Mouse (Mus musculus) induced T-regulatory cell, adult 2 months (primary cell): ENCODE data around the gene Lrig1.

ENCODE experiments used
- DNase-seq: peaks from one replicate; pipeline ENCODE4 v3.0.0-alpha.2; 2012; ENCODE audit warnings: low read depth

The Lrig1 gene

DNA sequence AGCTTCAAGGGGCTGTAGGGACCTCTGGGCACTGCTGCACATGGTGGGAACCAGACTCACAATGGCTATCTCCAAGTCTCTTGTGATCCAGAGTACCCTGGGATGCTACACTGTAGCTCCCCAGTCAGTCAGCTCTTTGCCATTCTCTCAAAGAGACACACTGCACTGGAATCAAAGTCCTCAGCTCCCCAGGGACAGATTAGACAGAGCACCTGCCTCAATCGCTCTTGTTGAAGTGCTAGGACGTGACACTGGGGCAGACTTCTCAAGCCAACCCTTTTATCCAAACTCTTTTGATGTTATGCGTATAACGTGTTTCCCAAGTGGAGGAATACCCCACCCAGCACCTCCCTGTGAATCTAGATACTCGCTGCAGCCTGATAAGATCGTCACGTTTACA, 23.7 kb downstream of the Lrig1 start:
- DNase-seq: no peak

DNA sequence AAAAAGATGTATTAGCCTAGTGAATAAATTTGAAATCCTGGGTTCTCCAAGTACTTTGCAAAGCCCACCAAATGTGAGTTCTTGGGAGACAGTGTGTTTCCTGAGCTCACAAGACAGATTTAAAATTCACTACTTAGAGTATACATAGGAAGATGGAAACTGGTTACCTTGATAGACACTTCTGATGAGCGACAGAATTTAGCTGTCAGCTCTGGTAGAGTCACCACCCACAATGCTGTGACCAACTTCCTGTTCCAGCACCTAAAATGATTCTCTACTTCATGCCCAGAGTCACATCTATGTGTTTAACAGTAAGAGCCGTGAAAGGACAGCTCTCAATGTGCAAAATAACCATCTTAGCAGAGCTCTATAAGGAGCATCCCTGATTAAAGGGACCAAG, 27.5 kb downstream of the Lrig1 start:
- DNase-seq: peak; percentile 72

DNA sequence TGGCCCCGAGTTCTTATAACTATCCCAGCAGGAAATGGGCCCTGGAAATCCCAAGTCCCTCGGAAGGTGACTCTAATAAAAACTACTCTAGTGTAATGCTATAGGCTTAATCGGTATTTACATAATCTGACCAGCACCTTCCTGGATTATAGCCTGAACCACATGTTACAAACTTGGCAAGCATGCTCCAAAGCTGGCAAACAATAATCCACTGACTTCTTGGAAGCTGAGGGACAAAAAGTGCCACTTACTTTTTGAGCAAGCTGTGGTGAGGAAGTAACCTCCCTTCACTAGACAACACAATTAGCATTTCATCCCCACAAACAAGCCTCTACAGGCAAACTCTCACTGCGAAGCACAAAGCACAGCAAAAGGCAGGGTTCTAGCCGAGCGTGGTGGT, 30.6 kb downstream of the Lrig1 start:
- DNase-seq: no peak

DNA sequence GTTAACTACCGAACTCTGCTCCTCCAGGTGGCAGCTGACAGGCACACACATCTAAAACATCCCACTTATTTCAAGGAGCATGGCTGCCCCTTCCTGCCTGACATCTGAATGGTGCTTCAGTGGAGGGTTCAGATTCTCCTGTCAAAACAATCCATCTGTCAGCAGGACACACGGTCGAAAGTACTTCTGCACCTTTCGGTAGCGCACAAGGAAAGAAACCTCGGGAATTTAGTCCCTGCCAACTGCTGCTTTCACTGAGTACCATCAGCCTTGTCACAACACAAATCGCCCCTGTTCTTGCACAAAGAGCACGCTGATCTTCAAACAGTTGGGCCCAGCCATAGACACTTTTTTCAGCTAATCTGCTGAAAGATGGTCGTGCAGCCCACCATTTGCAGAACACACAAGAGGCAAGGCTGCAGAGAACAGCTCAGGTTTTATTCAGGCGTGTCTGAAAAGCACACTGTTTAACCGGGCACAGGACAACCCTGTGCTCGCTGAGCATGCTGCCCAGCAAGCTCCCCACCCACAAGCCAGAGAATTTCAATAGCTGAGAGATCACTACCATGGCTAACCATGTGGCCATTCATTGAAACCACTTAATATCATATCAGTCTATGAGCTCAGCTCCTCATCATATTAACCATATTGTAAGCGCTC, 31.6 kb downstream of the Lrig1 start:
- DNase-seq: peak; percentile 7

DNA sequence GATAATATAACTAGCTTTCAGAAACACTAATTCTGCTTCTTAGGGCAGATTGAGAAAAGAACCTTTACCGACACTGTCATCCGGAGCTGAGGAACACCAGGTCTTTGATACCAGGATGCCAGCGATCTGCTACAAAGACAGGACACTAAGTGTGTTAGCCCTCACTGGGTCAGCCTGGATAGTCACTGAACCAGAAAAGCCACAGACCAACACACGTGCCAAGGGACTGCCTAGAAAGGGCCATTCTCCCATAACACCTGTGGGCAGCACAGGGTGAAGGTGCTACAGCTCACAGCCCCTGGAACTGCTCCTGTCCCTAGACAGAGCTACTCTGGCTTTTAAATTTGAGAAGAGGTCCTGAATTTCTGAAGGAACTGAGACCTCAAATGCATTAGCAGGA, 32.8 kb downstream of the Lrig1 start:
- no peak for DNase-seq

DNA sequence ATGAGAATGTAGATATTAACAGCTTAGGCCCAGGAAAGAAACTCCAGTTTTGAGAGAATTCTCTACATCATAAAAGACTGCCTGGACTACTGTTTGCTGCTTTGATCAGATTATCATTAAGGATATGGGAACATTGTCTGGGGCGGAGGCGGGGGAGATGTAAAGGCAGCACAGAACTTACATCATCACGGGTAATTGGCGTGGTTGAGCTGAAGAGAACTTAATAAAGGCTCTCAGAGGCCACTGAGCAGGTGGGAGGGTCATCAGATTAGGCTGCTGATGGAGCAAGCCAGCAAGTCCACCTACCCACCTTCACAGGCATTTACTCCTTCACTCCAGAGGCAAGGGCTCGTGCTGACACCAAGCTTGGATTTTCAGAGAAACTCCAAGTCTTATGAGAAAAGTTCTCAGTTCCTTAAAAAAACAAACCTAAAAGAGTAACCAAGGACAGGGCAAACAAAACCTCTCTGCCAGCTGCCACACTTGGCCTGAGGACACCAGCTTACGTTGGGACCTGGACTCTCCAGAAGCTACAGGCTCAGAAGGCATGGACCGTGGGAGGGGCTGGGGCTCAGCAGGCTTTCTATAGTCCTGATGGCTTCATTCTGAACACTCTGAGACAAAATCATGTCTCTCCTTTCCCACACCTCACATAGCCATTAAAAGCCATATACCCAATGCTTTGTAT, 33.4 kb downstream of the Lrig1 start:
- DNase-seq: peak; percentile 10

DNA sequence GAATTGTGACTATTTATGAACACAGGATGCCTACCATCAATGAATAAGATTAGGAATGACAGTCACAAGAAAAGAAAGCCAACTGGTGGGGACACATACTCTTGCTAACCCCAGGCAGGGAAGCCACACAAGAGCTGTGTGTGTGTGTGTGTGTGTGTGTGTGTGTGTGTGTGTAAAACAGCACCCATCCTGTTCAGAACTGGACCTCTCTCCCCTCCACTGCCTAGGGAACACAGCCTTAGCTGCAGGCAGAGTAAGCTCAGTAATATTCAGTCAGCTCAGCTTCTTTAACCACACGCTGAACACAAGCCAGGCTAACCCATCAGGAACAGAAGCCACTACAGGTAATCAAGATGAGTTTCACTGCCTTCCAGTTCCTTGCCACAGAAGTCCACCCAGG, 34.3 kb downstream of the Lrig1 start:
- DNase-seq: no peak

DNA sequence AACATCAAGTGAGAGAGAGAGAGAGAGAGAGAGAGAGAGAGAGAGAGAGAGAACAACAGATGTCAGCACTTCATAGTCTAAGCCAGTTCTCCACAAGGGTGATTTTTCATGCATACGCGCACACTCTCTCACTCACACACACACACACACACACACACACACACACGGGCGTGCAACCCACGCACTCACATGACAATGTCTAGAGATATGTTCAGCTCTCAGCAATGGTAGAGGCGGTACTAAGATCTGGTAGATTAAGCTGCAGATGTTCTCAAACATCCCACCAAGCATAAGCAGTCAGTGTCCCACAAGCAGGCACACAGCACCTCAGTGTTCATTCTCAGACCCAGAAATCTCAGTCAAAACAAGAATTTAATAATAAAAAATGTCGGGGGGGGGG, 34.7 kb downstream of the Lrig1 start:
- DNase-seq: peak; percentile 80

DNA sequence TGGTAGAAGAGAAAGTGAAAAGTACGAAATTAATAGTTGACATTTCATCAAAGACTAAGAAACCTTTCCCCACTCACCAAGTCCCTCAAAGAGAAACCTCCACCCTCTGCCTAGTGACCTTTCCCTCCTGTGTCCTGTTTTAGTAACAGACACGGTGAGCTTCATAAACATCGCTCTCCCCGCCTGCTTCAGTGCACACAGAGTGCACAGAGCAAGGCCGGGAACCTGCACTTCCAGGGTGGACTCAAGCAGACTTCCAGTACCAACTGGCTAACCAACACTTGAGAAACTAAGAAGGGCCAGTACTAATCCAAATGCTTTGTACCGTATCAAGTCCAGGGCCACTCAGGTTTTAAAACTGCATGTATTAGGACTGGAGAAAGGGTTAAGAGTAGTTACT, 36.0 kb downstream of the Lrig1 start:
- peak; percentile 55 for DNase-seq

DNA sequence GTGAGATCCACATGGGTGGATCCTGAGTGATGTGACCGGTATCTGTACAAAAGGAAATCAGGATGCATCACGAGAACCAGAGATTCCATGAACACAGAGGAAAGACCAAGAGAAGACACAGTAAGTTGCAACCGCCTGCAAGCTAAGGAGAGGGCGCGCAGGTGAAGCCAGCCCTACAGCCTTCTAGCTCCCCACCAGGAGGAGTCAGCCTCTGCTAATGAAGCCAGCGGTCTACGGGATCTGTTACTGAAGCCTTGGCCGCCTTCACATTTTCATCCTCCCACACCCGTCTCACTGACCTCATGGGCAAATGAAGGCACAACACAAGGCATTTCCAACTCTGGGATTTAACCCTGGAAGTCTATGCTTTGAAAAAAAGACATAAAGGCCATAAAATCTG, 38.0 kb downstream of the Lrig1 start:
- DNase-seq: no peak

DNA sequence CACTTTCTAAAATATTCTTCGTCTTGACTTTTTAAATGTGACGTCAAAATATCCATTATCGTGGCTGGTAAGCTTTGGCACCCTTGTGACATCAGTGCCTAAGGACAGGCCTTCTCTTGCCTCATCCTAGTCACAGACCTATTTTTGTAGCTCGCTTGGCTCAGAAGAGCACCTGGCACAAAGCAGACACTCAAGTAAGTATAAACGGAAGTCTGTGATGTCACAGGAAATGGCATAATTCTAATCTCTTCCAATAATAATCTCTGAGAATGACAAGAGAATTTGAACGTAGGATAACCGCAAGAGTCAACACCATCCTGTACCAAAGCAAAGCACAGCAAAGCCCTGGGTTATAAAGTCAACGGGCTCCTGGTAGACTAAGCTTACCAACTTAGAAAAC, 38.6 kb downstream of the Lrig1 start:
- DNase-seq: peak; percentile 90

DNA sequence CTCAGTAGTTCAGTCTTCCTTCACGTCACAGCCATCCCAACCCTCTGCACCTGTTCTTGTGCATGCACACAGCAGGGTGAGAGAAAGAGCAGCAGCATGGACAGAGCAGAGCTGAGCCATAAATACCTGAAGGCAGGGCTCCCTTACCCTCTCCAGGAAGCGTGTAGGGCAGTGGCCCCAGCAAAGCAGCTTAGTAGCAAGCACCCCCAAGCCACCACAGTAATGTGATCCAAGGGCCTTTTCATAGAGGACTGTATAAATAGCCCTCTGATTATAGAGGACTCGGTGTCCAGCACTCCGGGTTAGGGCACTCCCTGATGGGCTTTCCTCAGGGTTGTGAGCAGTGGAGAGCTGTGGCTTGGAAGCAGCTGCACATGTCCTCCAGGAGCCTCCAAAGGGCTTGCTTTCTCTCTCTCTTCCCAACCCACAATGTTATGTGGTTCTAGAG, 40.0 kb downstream of the Lrig1 start:
- DNase-seq: no peak

DNA sequence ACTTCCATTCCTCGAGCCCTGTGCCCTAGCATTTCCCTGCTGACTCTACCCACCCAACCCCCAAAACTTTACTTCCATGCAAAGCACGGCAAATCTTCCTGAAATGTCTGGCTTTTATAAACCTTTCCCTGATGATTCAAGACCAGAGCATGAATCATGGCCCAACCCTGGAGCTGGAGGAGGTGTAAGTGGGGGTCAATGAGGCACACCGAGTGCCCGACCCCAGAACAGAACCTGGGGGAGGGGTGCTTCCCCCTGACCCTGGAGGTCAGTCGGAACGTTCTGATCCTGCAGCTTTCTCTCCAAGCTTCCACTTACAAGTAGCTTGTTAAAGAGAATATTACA, 41.9 kb downstream of the Lrig1 start:
- DNase-seq: no peak

DNA sequence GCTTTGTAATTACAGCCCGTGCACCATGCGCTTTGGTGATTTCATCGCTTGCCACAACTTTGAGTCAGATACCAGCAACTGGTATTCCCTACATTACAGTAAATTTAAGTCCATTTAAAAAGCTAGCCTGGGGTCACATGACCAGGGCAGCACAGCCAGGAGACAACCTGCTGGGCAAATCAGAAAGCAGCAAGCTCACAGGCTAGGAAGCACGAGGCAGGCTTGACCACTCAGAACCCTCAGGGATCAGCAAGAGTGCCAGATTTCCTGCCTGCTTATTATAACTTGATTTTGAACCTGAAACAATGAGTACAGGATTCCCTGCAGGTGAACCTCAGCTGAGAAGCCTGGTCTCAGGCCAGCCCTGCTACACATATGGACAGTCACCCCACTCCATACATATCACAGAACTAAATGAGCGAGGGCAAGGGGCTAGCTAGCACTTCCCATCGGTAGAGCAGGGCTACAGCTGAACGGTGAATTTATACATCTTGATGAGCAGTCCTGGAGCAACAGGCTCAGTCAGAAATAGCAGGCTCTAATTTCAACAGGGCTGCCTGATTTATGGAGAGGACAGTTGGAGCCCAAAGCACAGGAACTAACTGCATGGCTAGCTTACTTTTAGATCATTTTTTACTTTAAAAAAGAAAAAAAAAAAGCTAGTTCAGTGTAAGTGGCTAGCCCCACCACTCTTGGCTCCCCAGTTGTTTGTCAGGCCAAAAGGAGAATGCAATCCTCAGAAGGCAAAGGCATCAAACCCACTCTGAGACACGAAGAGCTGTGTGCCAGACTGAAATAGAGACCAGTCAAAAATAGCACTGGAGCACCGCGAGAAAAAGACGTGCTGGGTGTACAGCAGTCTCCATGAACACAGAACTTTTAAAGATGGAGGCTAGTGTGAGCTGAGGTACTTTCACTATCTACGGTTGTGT, 42.5 kb downstream of the Lrig1 start:
- DNase-seq: no peak

DNA sequence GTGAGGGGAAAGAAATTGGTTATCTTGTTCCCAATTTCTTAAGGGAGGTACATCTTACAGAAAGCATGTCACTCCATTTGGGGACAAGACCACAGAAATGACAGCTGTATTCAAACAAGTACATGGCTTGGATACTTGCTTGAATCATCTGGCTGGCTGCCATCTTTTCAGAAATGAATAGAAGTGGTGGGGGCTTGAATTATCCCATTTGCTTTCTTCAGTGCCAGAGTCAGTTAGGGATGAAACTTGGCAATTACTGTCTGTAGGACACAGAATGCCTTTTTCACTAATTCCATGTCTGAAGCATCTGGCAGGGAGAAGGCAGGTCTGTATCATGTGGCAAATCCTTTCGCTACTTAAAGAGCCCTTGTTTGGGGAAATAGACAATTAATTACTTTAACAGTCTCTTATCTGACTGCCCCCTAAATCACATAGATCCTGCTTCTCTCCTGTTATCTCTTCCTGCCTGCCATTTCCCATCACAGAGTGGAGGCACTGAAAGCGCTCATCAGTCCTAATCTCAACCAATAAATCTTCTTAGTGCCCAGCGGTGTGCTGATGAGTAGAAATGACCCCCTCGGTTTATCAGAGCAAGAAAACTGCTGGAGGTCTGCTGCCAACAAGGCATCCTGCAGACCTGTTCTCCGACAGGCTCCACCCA, 44.0 kb downstream of the Lrig1 start:
- no peak for DNase-seq

DNA sequence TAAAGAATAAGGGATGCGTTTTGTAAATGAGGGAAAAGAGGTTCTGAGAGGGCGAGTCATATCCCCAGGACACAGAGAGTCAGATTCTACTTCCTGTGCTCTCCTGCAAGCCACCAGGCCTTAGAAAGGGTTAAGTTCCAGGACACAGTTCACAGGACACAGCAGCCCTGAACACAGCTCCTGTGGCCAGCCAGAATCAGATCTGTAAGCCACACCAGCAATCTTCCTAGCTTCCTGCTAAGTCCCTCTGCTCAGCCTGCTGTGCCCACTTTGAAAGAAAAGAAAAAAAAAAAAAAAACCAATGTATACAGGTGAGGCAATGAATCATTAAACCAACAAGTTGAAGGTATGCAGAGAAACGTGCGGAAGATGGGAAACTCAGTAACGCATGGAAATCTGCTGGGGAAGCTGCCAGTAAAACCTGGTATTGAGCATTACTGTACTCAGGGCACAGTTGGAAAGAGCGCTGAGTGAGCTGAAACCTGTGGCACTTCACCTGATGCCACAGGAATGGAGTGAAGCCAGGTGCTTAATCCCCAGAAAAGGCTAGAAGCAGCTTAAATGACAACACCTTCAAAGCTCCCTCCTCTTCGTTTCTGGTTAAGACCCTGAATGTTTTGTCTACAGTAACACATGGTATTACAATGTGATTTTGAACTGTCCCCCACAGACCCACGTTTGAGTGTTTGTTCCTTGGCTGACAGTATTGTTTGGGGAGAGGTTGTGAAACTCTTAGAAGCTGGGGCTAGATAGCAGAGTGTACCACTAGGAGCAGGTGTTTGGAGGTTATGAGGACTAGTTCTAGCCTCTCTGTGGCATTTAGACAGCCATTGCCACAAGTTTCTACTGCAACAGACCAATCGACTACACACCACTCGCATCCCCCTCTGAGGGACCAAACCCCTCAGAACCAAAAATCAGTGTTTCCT, 46.3 kb downstream of the Lrig1 start:
- DNase-seq: no peak

DNA sequence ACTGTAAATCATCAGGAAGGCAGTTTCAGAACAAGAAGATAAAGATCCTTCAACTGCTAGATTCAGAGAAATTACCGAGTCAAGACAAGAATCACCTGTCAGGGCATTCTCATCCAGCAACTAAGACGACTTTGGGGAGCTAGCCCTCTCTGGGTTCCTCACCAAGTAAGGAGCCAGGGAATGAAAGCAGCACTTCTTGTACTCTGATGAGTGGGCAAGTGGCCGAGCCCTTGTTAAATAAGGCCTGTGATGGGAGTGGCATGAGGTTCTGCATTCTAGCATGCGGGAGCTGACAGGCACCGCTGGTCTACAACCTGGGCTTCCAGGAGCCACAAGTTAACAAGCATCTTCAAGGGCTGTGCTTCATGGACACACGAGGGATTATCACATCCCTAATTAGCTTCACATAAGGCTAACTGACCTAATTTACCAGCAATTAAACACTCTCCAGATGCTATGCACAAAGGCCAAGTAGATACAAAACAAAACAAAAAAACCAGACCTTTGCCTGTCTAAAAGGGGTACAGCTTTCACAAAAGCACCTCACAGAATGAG, 47.2 kb downstream of the Lrig1 start:
- no peak for DNase-seq

DNA sequence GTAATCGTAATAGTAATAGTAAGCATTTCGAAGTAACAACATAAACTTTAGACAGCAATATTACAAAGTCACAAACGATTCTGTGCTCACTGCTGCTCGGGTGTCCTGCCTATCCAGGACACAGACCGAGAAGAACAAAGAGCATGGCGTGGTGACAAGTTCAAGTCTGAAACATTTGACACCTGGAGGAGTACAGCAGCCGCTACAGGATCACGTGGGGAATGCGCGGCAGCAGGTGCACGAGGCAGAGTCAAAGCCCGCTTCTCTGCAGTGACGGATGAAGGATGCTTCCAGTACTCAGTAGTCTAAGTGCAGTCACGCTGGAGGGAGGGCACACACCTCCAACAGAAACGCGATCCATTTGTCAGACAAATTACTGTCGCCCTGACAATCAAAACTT, 48.4 kb downstream of the Lrig1 start:
- DNase-seq: no peak

DNA sequence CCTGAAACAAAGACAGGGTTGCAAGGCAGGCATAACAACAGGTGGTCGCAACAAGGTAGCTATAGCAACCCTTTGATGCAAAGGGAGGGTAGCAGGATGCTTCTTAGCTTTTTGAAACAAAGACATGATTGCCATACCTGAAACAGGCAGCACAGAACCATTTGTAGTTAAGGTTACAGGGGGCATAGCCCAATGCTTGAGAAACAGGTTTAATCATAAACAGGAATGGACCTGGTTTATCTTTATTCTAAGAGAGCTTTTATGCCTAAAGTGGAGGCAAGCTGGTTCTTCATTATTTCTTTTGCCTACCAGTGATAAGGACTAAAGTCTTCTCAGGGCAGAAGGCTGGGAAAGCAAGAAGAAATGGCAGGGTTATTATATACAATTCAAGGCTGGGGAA, 50.3 kb downstream of the Lrig1 start:
- DNase-seq: no peak

DNA sequence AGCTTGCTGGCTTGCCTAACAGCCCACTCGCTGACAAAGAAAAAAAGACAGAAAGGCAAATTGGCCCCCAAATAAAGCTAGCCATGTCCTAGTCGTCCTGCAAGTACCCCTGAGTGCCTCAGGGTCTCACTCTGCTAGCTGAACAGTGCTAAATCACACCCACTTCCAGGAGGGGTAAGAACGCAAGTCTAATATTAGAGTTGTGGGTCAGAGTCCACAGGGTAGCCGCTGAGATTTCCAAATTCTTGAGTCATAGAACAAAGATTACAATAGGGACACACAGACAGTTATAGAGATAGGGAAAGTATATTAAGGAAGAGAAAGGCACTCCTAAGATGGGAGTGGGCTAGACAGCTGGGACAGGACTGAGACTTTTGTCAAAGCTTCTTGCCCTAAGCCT, 51.5 kb downstream of the Lrig1 start:
- DNase-seq: no peak
